Mouse (Mus musculus) adrenal gland (tissue): ENCODE results near the gene Plin5.
"Not testable (repeated sequence)": the region's sequence is repeated elsewhere in the genome, so short reads cannot be mapped to it uniquely, and the experiment has no call there.

Experiments used
- intact Hi-C: fragments of 180-260 bp; cut with DNase I; formaldehyde crosslinking; loops from one replicate; pipeline ENCODE4 v1.15.1; 2025

Plin5 gene

GRCm38 (mm10) chr17:56108334-56109044, 8.9 kb downstream of the Plin5 start:
- intact Hi-C loops: no loop called here

GRCm38 (mm10) chr17:56107736-56108135, 9.7 kb downstream of the Plin5 start:
- intact Hi-C loops: no loop called here

- intact Hi-C loops: no loop called here
These were observed 10.4 kb downstream of the Plin5 start for GRCm38 (mm10) chr17:56106981-56107380.

- intact Hi-C loops: not testable (repeated sequence)
These were observed 11.0 kb downstream of the Plin5 start for GRCm38 (mm10) chr17:56106436-56106835.

GRCm38 (mm10) chr17:56104821-56105220, 12.6 kb downstream of the Plin5 start:
- intact Hi-C loops: not testable (repeated sequence)

GRCm38 (mm10) chr17:56103465-56104285, 13.7 kb downstream of the Plin5 start:
- intact Hi-C loops: no loop called here

- intact Hi-C loops: no loop called here
These were observed 14.5 kb downstream of the Plin5 start for GRCm38 (mm10) chr17:56102927-56103326.

- intact Hi-C loops: no loop called here
These were observed 15.2 kb downstream of the Plin5 start for GRCm38 (mm10) chr17:56102158-56102557.

- intact Hi-C loops: no loop called here
These were observed 16.6 kb downstream of the Plin5 start for GRCm38 (mm10) chr17:56100811-56101210.

GRCm38 (mm10) chr17:56098711-56099572, 18.5 kb downstream of the Plin5 start:
- intact Hi-C loops: no loop called here

- intact Hi-C loops: no loop called here
These were observed 19.2 kb downstream of the Plin5 start for GRCm38 (mm10) chr17:56098180-56098579.

GRCm38 (mm10) chr17:56096883-56097282, 20.5 kb downstream of the Plin5 start:
- intact Hi-C loops: no loop called here

- intact Hi-C loops: no loop called here
These were observed 24.6 kb downstream of the Plin5 start for GRCm38 (mm10) chr17:56092794-56093193.

- intact Hi-C loops: no loop called here
These were observed 25.1 kb downstream of the Plin5 start for GRCm38 (mm10) chr17:56092312-56092711.

GRCm38 (mm10) chr17:56080781-56081585, 36.4 kb downstream of the Plin5 start:
- intact Hi-C loops: no loop called here

GRCm38 (mm10) chr17:56079921-56080320, 37.5 kb downstream of the Plin5 start:
- intact Hi-C loops: no loop called here

GRCm38 (mm10) chr17:56078880-56079795, 38.3 kb downstream of the Plin5 start, which contains the start of gene Hdgfl2:
Hdgfl2 (plus strand) TSS chr17:56079634.
- intact Hi-C loops: no loop called here

GRCm38 (mm10) chr17:56078361-56078760, 39.0 kb downstream of the Plin5 start:
- intact Hi-C loops: not testable (repeated sequence)

- intact Hi-C loops: no loop called here
These were observed 39.9 kb downstream of the Plin5 start for GRCm38 (mm10) chr17:56077523-56077922.

GRCm38 (mm10) chr17:56074827-56075208, 42.6 kb downstream of the Plin5 start, which contains the start of gene Ubxn6:
Ubxn6 (minus strand) TSS chr17:56075028.
- intact Hi-C loops: no loop called here
